Mouse (Mus musculus) Patski (cell line): ENCODE measurements around the gene Gm10662. TPM values are rescaled to one million over a fixed set of nuclear protein-coding genes. Genes with fewer than 3 reads are reported as not detected.
"Not testable (repeated sequence)": the region's sequence is repeated elsewhere in the genome, so short reads cannot be mapped to it uniquely, and the experiment has no call there.

ENCODE experiments used
- ATAC-seq: fragments of 100-300 bp; one replicate; pipeline ENCODE4 v1.8.0; 2021
- CTCF ChIA-PET: fragments of 350-600 bp; sonication (Branson Sonifier 250); formaldehyde crosslinking; loops from one replicate; lab custom pipeline; 2022; ENCODE audit warnings: inconsistent platforms; lab: Charles Lee
- POLR2A ChIA-PET: fragments of 350-600 bp; sonication (Branson Sonifier 250); formaldehyde crosslinking; loops from one replicate; lab custom pipeline; 2022; ENCODE audit warnings: antibody characterized with exemption, inconsistent platforms; lab: Charles Lee
- DNase-seq: peaks from one replicate; pipeline ENCODE4 v3.0.0-alpha.2; 2011; ENCODE audit warnings: low read depth, low spot score
- H3K27me3 ChIP-seq: fragments of 371-371 bp; one replicate; pipeline ENCODE4 v1.5.1; 2021
- in situ Hi-C: fragments of 300-500 bp; cut with MboI; formaldehyde crosslinking; loops from 3 replicates; pipeline ENCODE4 v1.11.1; 2018; ENCODE audit warnings: low pct_unique_long_range_greater_than_20kb, mixed read lengths
- polyA plus RNA-seq: library from polyadenylated mRNA; unstranded; gene quantifications from one replicate; pipeline ENCODE4 v1.2.3, GENCODE M21; 2021

The Gm10662 gene
- polyA plus RNA-seq = not detected

DNA sequence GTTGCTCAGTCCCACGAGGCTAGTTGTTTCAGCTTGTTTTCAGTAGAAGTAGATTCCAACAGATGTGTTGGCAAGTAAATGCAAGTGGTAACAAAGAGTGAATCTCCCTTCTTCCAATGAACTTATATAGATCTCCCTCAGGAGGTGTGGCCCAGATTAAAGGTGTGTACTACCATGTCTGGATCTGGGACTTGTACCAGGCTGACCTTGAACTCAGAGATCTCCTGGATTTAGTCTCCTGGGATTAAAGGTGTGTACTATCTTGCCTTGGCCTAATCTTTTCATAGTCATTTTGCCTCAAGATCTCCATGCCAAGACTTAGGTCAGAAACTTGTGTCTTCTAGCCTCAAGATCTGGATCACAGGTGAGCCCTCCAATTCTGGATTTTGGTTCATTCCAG, at the start of gene Gm10662:
Gene Gm10662, minus strand, starts transcription at position 101 of the 400 bp plus-strand sequence.
- DNase-seq, in situ Hi-C loops, CTCF ChIA-PET, POLR2A ChIA-PET, ATAC-seq, H3K27me3 ChIP-seq: not testable (repeated sequence)

DNA sequence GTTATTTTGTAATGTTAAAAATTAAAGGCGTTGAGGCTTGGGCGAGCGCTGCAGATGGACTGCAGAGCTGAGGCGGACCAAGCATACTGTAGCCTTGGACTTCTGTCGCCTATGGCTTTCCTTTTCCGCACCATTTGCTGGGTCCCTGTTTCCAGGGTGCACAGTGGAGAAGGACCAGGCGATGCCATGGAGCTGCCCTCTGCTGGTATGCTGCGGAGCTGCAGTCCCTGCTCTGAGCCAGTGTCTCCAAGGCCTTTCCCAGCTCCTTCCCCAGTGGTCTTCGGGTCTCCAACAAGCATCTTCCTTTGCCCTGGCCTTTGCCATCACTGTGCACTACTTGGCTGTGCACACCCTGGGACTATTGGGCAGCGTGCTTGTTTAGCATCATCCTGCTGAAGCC, 19.2 kb upstream of the Gm10662 start:
- in situ Hi-C loops, ATAC-seq, H3K27me3 ChIP-seq, CTCF ChIA-PET, POLR2A ChIA-PET, DNase-seq: not testable (repeated sequence)

Other genes starting within 250 kb of the Gm10662 start
- gene Gm4214, start 159.8 kb downstream of the Gm10662 start, polyA plus RNA-seq = not detected
- gene Gm4216, start 124.6 kb downstream of the Gm10662 start, polyA plus RNA-seq = not detected
- not detected for gene Vmn1r163, start 88.9 kb downstream of the Gm10662 start, polyA plus RNA-seq
- not detected for gene Gm8720, start 77.0 kb downstream of the Gm10662 start, polyA plus RNA-seq
- gene Vmn1r165, start 72.9 kb upstream of the Gm10662 start, polyA plus RNA-seq = not detected
- not detected for gene Vmn1r166, start 107.2 kb upstream of the Gm10662 start, polyA plus RNA-seq
- gene Gm6902, start 134.4 kb upstream of the Gm10662 start, polyA plus RNA-seq = not detected
- not detected for gene Nlrp4e, start 156.7 kb upstream of the Gm10662 start, polyA plus RNA-seq
- gene Nlrp5, start 241.4 kb upstream of the Gm10662 start, polyA plus RNA-seq = not detected